Mouse (Mus musculus): ENCODE measurements around the gene Stom.

Stom gene

GRCm38 (mm10) chr2:35273536-35273935, 63.2 kb downstream of the Stom start:
- DNase-seq (ENCODE audit: low read depth, low spot score), result no peak

DNA sequence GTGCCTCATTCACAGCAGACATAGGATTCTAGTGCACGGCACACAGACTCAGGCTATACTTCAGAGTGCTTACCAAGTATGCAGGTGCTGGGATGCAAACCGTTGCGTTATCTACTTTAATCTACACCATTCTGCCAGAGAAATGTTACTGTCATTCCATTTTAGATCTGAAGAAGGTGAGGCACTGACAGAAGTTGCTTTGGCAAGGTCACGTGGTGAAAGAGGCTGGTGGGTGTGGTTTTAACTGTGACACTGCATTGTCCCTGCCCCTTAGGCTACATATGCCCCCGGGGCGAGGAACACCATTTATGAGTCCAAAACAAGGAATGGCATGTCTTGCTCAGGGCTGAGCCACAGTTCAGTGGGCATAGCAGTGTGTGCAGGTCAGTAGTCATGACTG, 63.9 kb downstream of the Stom start:
- no peak for DNase-seq (ENCODE audit: low read depth, low spot score)

GRCm38 (mm10) chr2:35271817-35272216, 65.0 kb downstream of the Stom start:
- DNase-seq (ENCODE audit: low read depth, low spot score), result no peak

- DNase-seq (ENCODE audit: low read depth, low spot score), result peak; percentile 65
Observed at GRCm38 (mm10) chr2:35270531-35270984, 66.2 kb downstream of the Stom start.

GRCm38 (mm10) chr2:35269716-35270260, 67.0 kb downstream of the Stom start:
- no peak for DNase-seq (ENCODE audit: low read depth, low spot score)

- no peak for DNase-seq (ENCODE audit: low read depth, low spot score)
Observed at GRCm38 (mm10) chr2:35269136-35269535, 67.6 kb downstream of the Stom start.

DNA sequence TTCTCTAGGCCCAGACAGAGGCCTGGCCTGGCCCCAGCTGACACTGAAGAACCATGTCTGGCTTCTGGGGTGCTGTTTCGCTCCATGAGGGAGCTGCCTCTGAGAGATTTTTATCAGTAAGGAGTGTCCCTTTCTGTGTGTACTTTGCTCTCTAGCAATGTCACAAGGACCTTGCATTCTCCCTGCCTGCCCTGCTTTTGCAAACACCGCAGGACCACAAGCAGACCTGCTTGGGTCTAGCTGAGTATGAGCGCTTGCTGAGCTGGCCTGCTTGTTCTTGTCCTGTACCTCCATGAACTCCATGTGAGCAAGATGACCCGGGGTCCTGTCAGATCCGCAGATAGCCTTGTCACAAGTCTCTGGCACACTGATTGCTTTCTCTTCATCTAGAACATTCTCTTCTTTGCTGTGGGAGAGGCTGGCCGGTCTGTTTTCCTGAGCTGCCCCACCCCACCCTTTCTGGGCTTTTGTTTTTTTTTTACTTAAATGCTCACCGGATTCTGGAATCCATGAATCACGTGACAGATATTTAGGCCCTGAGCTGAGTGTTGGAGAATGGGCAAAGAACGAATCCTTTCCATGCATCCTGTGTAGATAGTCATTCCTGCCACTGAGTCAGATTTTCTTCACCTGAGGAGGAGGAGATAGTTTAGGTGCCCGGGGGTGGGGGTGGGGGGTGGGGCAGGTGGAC, 68.8 kb downstream of the Stom start:
- DNase-seq (ENCODE audit: low read depth, low spot score), result no peak

DNA sequence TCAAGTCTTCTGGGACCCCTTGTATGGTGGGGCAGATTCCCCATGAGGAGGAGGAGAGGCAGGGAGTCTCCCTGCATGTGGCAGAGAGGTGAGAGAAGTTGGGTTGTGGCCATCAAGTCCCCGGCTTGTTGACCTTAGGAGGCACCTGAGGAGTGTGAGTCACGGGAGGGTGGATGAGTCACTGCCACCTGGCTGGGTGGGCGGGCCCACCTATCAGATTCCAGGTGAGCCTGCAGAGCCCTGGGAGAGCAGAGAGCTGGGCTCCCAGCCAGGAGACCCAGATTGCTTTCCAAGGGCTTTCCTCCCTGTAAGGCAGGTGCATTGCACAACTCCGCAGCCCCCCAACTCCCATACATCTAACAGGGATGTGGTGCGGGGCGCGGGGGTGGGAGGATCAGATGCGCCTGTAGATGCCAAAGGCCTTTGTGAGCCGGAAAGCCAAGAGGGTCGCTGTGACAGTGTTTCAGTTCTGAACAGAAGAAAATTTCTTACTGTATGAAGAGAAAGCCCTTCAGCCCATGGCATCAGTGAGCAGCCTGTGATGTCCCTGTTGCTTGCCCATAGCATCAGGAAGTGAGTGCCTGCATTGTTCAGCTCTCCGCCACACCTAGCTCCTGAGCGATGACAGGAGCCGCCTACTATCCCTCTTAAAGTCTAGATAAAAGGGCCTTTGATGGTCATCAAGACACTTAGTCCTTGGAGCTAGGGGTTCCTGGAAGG, 69.5 kb downstream of the Stom start:
- DNase-seq (ENCODE audit: low read depth, low spot score), result no peak

- no peak for DNase-seq (ENCODE audit: low read depth, low spot score)
Observed at GRCm38 (mm10) chr2:35266251-35266905, 70.4 kb downstream of the Stom start.

DNA sequence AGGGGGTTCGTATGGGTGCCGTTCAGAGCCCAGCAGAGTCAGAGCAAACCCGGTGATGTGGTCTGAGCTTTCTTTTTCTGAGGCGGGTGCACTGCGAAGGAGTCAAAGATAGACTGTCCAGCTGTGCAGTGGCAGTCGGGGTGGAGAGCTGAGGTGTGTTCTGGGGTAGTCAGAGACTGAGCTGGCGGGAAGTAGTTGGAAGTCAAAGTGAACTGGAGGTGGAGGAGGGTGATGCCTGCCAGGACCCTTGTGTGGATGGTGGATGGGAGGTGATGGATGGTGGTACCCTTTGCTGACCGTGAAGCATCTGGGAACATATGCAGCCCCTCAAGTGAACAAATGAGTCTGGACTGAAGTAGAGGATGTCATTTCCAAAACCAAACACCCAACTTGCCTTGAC, 71.0 kb downstream of the Stom start:
- DNase-seq (ENCODE audit: low read depth, low spot score), result no peak

DNA sequence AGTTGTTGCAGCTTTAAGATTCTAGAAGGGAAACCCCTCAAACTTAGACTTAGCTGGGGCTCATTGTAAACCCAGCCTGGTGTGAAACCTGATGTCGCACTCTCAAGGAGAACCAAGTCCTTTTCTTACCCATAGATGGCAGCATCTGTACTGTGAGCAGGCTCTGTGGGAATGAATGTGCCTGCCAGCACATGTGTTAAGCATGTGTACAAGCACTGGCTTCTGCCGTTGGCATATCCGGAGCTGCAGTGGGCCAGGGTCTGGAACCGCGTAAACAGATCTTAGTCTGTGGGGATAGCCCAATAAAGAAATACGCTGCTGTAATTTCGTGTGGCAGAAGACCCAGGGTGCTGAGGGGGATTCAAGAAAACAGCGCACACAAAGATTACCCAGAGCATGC, 71.5 kb downstream of the Stom start:
- peak; percentile 70 for DNase-seq (ENCODE audit: low read depth, low spot score)

DNA sequence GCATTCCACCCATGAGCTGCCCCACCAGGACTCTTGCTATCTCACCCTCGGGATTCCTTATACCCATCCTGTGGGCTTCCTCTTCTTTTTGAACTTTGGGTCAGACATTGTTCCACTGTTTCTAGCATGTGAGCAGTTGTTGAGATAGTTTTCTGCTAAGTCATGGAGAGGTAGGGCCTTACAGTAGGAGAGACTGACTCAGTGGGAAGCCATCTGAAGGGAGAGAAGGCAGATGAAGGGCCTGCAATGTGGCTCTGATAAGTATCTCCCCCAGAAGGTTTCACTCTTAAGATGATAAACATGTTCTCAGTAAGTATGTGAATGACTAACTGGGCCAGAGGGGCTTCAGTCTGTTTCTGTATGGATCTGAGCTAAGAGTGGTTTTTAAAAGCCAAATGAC, 72.7 kb downstream of the Stom start:
- no peak for DNase-seq (ENCODE audit: low read depth, low spot score)
